Mouse (Mus musculus): ENCODE measurements at regions not wholly inside any gene's neighbourhood (a gene's known extent, or its start where the extent isn't known, plus 50 kb on each side); places are given as distances from the start of the nearest gene placed in this dataset.

- peaks cover 4% of the 10 kb centered on the region; the same call in 1 of the 2 replicates for H3K4me1 ChIP-seq (ENCODE audit: control insufficient read depth, insufficient read depth, low read length)
- H3K4me3 ChIP-seq (replicated peaks; ENCODE audit: insufficient read depth, low read depth, low read length), result no peak overlapping the region
- no peak overlapping the region for H3K27ac ChIP-seq (ENCODE audit: insufficient read depth, low read length)
- no peaks in the 10 kb centered on the region for H3K27me3 ChIP-seq (ENCODE audit: control insufficient read depth, insufficient read depth, low read length)
- no peak for DNase-seq
- 57% methylated on average over 1 of the region's 1 CpGs for WGBS
- no peak for TF ChIP-seq CTCF (IDR thresholded peaks at IDR 0.05; ENCODE audit: borderline replicate concordance, insufficient read depth, low read depth, low read length)
- TF ChIP-seq POLR2A (IDR thresholded peaks at IDR 0.05; ENCODE audit: borderline replicate concordance, insufficient read depth, low read length), result no peak
Observed at GRCm38 (mm10) chr16:85743022-85743421, 59.9 kb downstream of the Adamts1 start.

DNA sequence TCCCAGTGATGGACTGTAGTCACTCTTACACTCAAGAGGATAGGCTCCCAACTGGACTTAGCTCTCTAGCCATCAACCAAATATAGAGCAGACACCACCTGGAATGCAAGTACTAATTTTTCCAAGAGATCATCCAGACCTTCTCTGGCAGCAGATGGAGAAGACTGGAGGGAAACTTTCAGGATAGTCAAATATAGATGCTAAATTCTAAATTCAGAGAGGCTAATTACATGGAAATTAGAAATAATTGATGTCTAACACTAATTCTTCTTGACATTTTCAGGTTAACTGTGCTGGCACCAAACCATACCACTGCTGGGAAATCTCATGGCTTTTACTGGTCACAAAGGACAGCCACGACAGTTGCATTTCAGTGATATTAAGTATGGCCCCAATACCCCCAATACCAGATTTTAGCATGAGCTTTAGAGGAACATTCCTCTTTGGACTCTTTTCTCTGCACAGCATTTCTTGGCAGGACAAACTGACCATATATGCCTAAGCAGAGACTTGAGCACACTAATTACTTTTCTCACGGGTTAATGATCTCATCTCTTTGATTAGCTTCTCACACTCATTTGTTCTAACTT lies 64.2 kb downstream of the Adamts1 start:
- H3K4me1 ChIP-seq (ENCODE audit: control insufficient read depth, insufficient read depth, low read length), result peaks cover 4% of the 10 kb centered on the region; the same call in 1 of the 2 replicates
- no peak overlapping the region for H3K4me3 ChIP-seq (replicated peaks; ENCODE audit: insufficient read depth, low read depth, low read length)
- no peak overlapping the region for H3K27ac ChIP-seq (ENCODE audit: insufficient read depth, low read length)
- no peaks in the 10 kb centered on the region for H3K27me3 ChIP-seq (ENCODE audit: control insufficient read depth, insufficient read depth, low read length)
- TF ChIP-seq CTCF (IDR thresholded peaks at IDR 0.05; ENCODE audit: borderline replicate concordance, insufficient read depth, low read depth, low read length) (no peak), POLR2A (IDR thresholded peaks at IDR 0.05; ENCODE audit: borderline replicate concordance, insufficient read depth, low read length) (no peak)
- WGBS, result 15% methylated on average over 2 of the region's 2 CpGs
- peak in 1 of 2 experiments; percentile 64 for DNase-seq

- Histone ChIP-seq H3K27ac (ENCODE audit: insufficient read depth, low read length) (no peak overlapping the region), H3K27me3 (ENCODE audit: control insufficient read depth, insufficient read depth, low read length) (no peaks in the 10 kb centered on the region), H3K4me1 (ENCODE audit: control insufficient read depth, insufficient read depth, low read length) (no peaks in the 10 kb centered on the region), H3K4me3 (replicated peaks; ENCODE audit: insufficient read depth, low read depth, low read length) (no peak overlapping the region)
- TF ChIP-seq CTCF (IDR thresholded peaks at IDR 0.05; ENCODE audit: borderline replicate concordance, insufficient read depth, low read depth, low read length) (no peak), POLR2A (IDR thresholded peaks at IDR 0.05; ENCODE audit: borderline replicate concordance, insufficient read depth, low read length) (no peak)
- no peak for DNase-seq
- WGBS, result 90% methylated on average over 2 of the region's 2 CpGs
Observed at GRCm38 (mm10) chr16:85728026-85728425, 74.9 kb downstream of the Adamts1 start.

DNA sequence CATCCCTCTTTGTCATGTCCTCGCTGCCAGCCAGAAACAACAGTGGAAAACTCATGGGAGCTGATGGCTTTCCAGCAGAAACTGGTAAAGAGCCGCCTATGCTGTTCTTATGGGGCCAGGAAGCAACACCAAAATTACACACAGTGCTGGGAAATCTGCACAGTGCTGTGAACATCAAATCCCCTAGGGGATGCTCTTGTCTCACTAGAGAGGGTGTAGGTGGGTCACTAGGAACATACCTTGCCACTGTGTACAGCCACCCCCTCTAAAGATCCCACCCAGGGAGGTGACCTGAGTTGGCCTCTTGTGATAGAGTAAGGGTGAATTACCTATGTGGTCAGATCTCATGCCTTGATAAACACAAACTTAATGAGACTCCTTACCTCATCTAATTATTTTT lies 80.9 kb downstream of the Adamts1 start:
- H3K27me3 ChIP-seq (ENCODE audit: control insufficient read depth, insufficient read depth, low read length), result no peaks in the 10 kb centered on the region
- no peak overlapping the region for H3K27ac ChIP-seq (ENCODE audit: insufficient read depth, low read length)
- no peak overlapping the region for H3K4me3 ChIP-seq (replicated peaks; ENCODE audit: insufficient read depth, low read depth, low read length)
- no peaks in the 10 kb centered on the region for H3K4me1 ChIP-seq (ENCODE audit: control insufficient read depth, insufficient read depth, low read length)
- no peak for DNase-seq
- TF ChIP-seq CTCF (IDR thresholded peaks at IDR 0.05; ENCODE audit: borderline replicate concordance, insufficient read depth, low read depth, low read length) (no peak), POLR2A (IDR thresholded peaks at IDR 0.05; ENCODE audit: borderline replicate concordance, insufficient read depth, low read length) (no peak)
- WGBS, result 61% methylated on average over 2 of the region's 2 CpGs

DNA sequence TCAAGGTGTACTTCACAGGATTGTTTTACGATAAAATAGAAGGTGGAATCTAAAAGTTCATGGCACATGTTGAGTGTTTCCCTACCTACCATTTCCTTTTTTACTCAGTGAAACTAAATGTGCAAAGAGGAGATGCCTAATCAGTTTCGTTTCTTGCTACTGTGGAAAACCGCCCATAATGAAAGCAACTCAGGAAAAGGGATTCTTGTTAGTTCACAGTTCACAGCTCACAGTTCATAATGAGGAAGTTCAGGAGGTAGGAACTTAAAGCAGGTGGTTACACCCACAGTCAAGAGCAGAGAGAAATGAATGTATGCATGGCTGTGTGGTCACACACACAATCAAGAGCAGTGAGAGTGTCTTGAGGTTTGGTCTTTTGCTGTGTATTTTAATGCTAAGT lies 90.6 kb downstream of the Adamts1 start:
- H3K4me1 ChIP-seq (ENCODE audit: control insufficient read depth, insufficient read depth, low read length), result no peaks in the 10 kb centered on the region
- 94% methylated on average over 3 of the region's 3 CpGs for WGBS
- TF ChIP-seq POLR2A (IDR thresholded peaks at IDR 0.05; ENCODE audit: borderline replicate concordance, insufficient read depth, low read length), result no peak
- TF ChIP-seq CTCF (IDR thresholded peaks at IDR 0.05; ENCODE audit: borderline replicate concordance, insufficient read depth, low read depth, low read length), result no peak
- no peaks in the 10 kb centered on the region for H3K27me3 ChIP-seq (ENCODE audit: control insufficient read depth, insufficient read depth, low read length)
- H3K4me3 ChIP-seq (replicated peaks; ENCODE audit: insufficient read depth, low read depth, low read length), result no peak overlapping the region
- no peak for DNase-seq
- H3K27ac ChIP-seq (ENCODE audit: insufficient read depth, low read length), result no peak overlapping the region

GRCm38 (mm10) chr16:85704254-85705020 lies 98.5 kb downstream of the Adamts1 start:
- DNase-seq, result no peak
- TF ChIP-seq CTCF (IDR thresholded peaks at IDR 0.05; ENCODE audit: borderline replicate concordance, insufficient read depth, low read depth, low read length), result no peak
- no peak for TF ChIP-seq POLR2A (IDR thresholded peaks at IDR 0.05; ENCODE audit: borderline replicate concordance, insufficient read depth, low read length)
- H3K4me3 ChIP-seq (replicated peaks; ENCODE audit: insufficient read depth, low read depth, low read length), result no peak overlapping the region
- H3K27ac ChIP-seq (ENCODE audit: insufficient read depth, low read length), result no peak overlapping the region
- no peaks in the 10 kb centered on the region for H3K4me1 ChIP-seq (ENCODE audit: control insufficient read depth, insufficient read depth, low read length)
- WGBS, result 90% methylated on average over 9 of the region's 9 CpGs
- no peaks in the 10 kb centered on the region for H3K27me3 ChIP-seq (ENCODE audit: control insufficient read depth, insufficient read depth, low read length)

GRCm38 (mm10) chr16:85702889-85703480 lies 99.9 kb downstream of the Adamts1 start:
- Histone ChIP-seq H3K27ac (ENCODE audit: insufficient read depth, low read length) (no peak overlapping the region), H3K27me3 (ENCODE audit: control insufficient read depth, insufficient read depth, low read length) (no peaks in the 10 kb centered on the region), H3K4me3 (replicated peaks; ENCODE audit: insufficient read depth, low read depth, low read length) (no peak overlapping the region), H3K4me1 (ENCODE audit: control insufficient read depth, insufficient read depth, low read length) (no peaks in the 10 kb centered on the region)
- WGBS, result 30% methylated on average over 2 of the region's 2 CpGs
- TF ChIP-seq CTCF (IDR thresholded peaks at IDR 0.05; ENCODE audit: borderline replicate concordance, insufficient read depth, low read depth, low read length), result no peak
- no peak for TF ChIP-seq POLR2A (IDR thresholded peaks at IDR 0.05; ENCODE audit: borderline replicate concordance, insufficient read depth, low read length)
- DNase-seq, result no peak

All from cerebellum, adult 2 months (tissue).